Mouse (Mus musculus): Measurements from ENCODE around the gene 4930572O03Rik. TPM values are rescaled to one million over a fixed set of nuclear protein-coding genes. Genes with fewer than 3 reads are reported as not detected.
A peak's percentile ranks its signal among the peaks of the same experiment; 100 is the strongest.
"Not testable (repeated sequence)": the region's sequence is repeated elsewhere in the genome, so short reads cannot be mapped to it uniquely, and the experiment has no call there.

Gene 4930572O03Rik
- polyA plus RNA-seq, 1 experiment from 2014 or later: not detected

- not testable (repeated sequence) for H3K4me1 ChIP-seq (ENCODE audit: control insufficient read depth, insufficient read depth, low read length); H3K4me3 ChIP-seq (ENCODE audit: low read depth, low read length); H3K27me3 ChIP-seq (ENCODE audit: control insufficient read depth, insufficient read depth, low read length); H3K27ac ChIP-seq (replicated peaks; ENCODE audit: low read depth, low read length); ATAC-seq (replicated peaks; ENCODE audit: insufficient number of reproducible peaks, low FRiP score, low TSS enrichment, low read depth); H3K9me3 ChIP-seq (replicated peaks; ENCODE audit: control insufficient read depth, low read length); H3K4me2 ChIP-seq (ENCODE audit: low read depth, low read length); H3K36me3 ChIP-seq (replicated peaks; ENCODE audit: control insufficient read depth, insufficient read depth, low read depth, low read length); H3K9ac ChIP-seq (replicated peaks; ENCODE audit: low read length)
- WGBS: 28% methylated on average over 6 of the region's 6 CpGs
- DNase-seq (ENCODE audit: low spot score): peak; percentile 25
Measured at GRCm38 (mm10) chr5:15645707-15646106, 11.2 kb downstream of the 4930572O03Rik start.

DNA sequence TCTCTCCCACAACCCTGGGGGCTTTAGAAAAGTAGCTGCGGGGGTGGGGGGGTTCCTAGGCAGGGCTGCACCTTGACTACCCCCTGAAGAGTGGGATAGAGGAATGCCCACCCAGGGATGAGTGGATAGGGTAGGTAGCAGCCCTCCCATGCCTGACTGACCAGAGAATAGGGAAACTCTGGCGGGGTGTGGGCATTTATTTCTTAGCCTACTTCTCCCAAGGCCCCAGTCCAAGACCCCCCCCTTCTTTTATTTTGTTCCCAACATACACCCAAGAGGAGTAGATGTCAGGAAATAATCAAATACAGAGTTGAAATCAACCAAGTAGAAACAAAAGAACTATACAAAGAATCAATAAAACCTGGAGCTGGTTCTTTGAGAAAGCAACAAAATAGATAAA, 19.2 kb downstream of the 4930572O03Rik start:
- H3K4me1 ChIP-seq (ENCODE audit: control insufficient read depth, insufficient read depth, low read length); H3K27ac ChIP-seq (replicated peaks; ENCODE audit: low read depth, low read length); H3K4me3 ChIP-seq (ENCODE audit: low read depth, low read length); H3K36me3 ChIP-seq (replicated peaks; ENCODE audit: control insufficient read depth, insufficient read depth, low read depth, low read length); H3K4me2 ChIP-seq (ENCODE audit: low read depth, low read length); H3K27me3 ChIP-seq (ENCODE audit: control insufficient read depth, insufficient read depth, low read length); H3K9ac ChIP-seq (replicated peaks; ENCODE audit: low read length); DNase-seq (ENCODE audit: low spot score); H3K9me3 ChIP-seq (replicated peaks; ENCODE audit: control insufficient read depth, low read length): not testable (repeated sequence)
- 63% methylated on average over 2 of the region's 2 CpGs for WGBS
- ATAC-seq (replicated peaks; ENCODE audit: insufficient number of reproducible peaks, low FRiP score, low TSS enrichment, low read depth): peak; percentile 78; the same call in 1 of the 2 replicates

- not testable (repeated sequence) for H3K36me3 ChIP-seq (replicated peaks; ENCODE audit: control insufficient read depth, insufficient read depth, low read depth, low read length); H3K4me2 ChIP-seq (ENCODE audit: low read depth, low read length); H3K9me3 ChIP-seq (replicated peaks; ENCODE audit: control insufficient read depth, low read length); H3K27me3 ChIP-seq (ENCODE audit: control insufficient read depth, insufficient read depth, low read length); ATAC-seq (replicated peaks; ENCODE audit: insufficient number of reproducible peaks, low FRiP score, low TSS enrichment, low read depth); H3K27ac ChIP-seq (replicated peaks; ENCODE audit: low read depth, low read length); H3K4me1 ChIP-seq (ENCODE audit: control insufficient read depth, insufficient read depth, low read length); H3K4me3 ChIP-seq (ENCODE audit: low read depth, low read length); H3K9ac ChIP-seq (replicated peaks; ENCODE audit: low read length)
- WGBS: 35% methylated on average over 5 of the region's 5 CpGs
- DNase-seq (ENCODE audit: low spot score): peak; percentile 18
Measured at GRCm38 (mm10) chr5:15630068-15630467, 26.8 kb downstream of the 4930572O03Rik start.

DNA sequence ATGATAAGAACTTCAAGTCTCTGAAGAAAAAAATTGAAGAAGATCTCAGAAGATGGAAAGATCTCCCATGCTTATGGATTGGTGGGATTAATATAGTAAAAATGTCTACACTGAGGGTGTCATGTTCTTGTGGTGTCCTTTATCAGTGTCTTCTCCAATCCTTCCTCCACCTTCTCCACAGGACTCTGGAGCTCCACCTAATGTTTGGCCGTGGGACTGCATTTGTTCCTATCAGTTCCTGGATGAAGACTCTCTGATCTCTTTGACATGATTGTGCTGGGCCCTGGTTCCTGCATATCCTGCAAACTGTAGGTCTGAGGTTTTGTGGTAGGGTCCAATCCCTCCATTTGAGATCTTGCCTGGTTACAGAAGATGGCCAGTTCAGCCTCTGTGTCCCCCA, 28.7 kb downstream of the 4930572O03Rik start:
- H3K36me3 ChIP-seq (replicated peaks; ENCODE audit: control insufficient read depth, insufficient read depth, low read depth, low read length); H3K27me3 ChIP-seq (ENCODE audit: control insufficient read depth, insufficient read depth, low read length); H3K9me3 ChIP-seq (replicated peaks; ENCODE audit: control insufficient read depth, low read length); H3K4me3 ChIP-seq (ENCODE audit: low read depth, low read length); DNase-seq (ENCODE audit: low spot score); H3K4me2 ChIP-seq (ENCODE audit: low read depth, low read length); H3K27ac ChIP-seq (replicated peaks; ENCODE audit: low read depth, low read length); ATAC-seq (replicated peaks; ENCODE audit: insufficient number of reproducible peaks, low FRiP score, low TSS enrichment, low read depth); H3K9ac ChIP-seq (replicated peaks; ENCODE audit: low read length); H3K4me1 ChIP-seq (ENCODE audit: control insufficient read depth, insufficient read depth, low read length): not testable (repeated sequence)
- 25% methylated on average over 1 of the region's 1 CpGs for WGBS

GRCm38 (mm10) chr5:15618764-15619163, 38.1 kb downstream of the 4930572O03Rik start, which contains the start of gene Speer4d:
Speer4d (plus strand) TSS chr5:15619064.
- not testable (repeated sequence) for H3K4me3 ChIP-seq (ENCODE audit: low read depth, low read length); H3K36me3 ChIP-seq (replicated peaks; ENCODE audit: control insufficient read depth, insufficient read depth, low read depth, low read length); H3K9ac ChIP-seq (replicated peaks; ENCODE audit: low read length); DNase-seq (ENCODE audit: low spot score); H3K27me3 ChIP-seq (ENCODE audit: control insufficient read depth, insufficient read depth, low read length); ATAC-seq (replicated peaks; ENCODE audit: insufficient number of reproducible peaks, low FRiP score, low TSS enrichment, low read depth); H3K27ac ChIP-seq (replicated peaks; ENCODE audit: low read depth, low read length); H3K4me1 ChIP-seq (ENCODE audit: control insufficient read depth, insufficient read depth, low read length); H3K4me2 ChIP-seq (ENCODE audit: low read depth, low read length); H3K9me3 ChIP-seq (replicated peaks; ENCODE audit: control insufficient read depth, low read length)
- WGBS: 70% methylated on average over 1 of the region's 1 CpGs

GRCm38 (mm10) chr5:15616195-15616594, 40.7 kb downstream of the 4930572O03Rik start:
- H3K4me3 ChIP-seq (ENCODE audit: low read depth, low read length); H3K9me3 ChIP-seq (replicated peaks; ENCODE audit: control insufficient read depth, low read length); H3K9ac ChIP-seq (replicated peaks; ENCODE audit: low read length); H3K4me1 ChIP-seq (ENCODE audit: control insufficient read depth, insufficient read depth, low read length); DNase-seq (ENCODE audit: low spot score); H3K27me3 ChIP-seq (ENCODE audit: control insufficient read depth, insufficient read depth, low read length); H3K4me2 ChIP-seq (ENCODE audit: low read depth, low read length); H3K27ac ChIP-seq (replicated peaks; ENCODE audit: low read depth, low read length); H3K36me3 ChIP-seq (replicated peaks; ENCODE audit: control insufficient read depth, insufficient read depth, low read depth, low read length); ATAC-seq (replicated peaks; ENCODE audit: insufficient number of reproducible peaks, low FRiP score, low TSS enrichment, low read depth): not testable (repeated sequence)
- WGBS: 73% methylated on average over 3 of the region's 3 CpGs

GRCm38 (mm10) chr5:15610695-15611094, 46.2 kb downstream of the 4930572O03Rik start:
- not testable (repeated sequence) for H3K4me2 ChIP-seq (ENCODE audit: low read depth, low read length); H3K27me3 ChIP-seq (ENCODE audit: control insufficient read depth, insufficient read depth, low read length); H3K4me3 ChIP-seq (ENCODE audit: low read depth, low read length); H3K4me1 ChIP-seq (ENCODE audit: control insufficient read depth, insufficient read depth, low read length); H3K36me3 ChIP-seq (replicated peaks; ENCODE audit: control insufficient read depth, insufficient read depth, low read depth, low read length); H3K27ac ChIP-seq (replicated peaks; ENCODE audit: low read depth, low read length); H3K9ac ChIP-seq (replicated peaks; ENCODE audit: low read length); H3K9me3 ChIP-seq (replicated peaks; ENCODE audit: control insufficient read depth, low read length); ATAC-seq (replicated peaks; ENCODE audit: insufficient number of reproducible peaks, low FRiP score, low TSS enrichment, low read depth)
- 7% methylated on average over 1 of the region's 1 CpGs for WGBS
- DNase-seq (ENCODE audit: low spot score): peak; percentile 53

- H3K36me3 ChIP-seq (replicated peaks; ENCODE audit: control insufficient read depth, insufficient read depth, low read depth, low read length); H3K4me3 ChIP-seq (ENCODE audit: low read depth, low read length); DNase-seq (ENCODE audit: low spot score); H3K9ac ChIP-seq (replicated peaks; ENCODE audit: low read length); H3K4me2 ChIP-seq (ENCODE audit: low read depth, low read length); H3K4me1 ChIP-seq (ENCODE audit: control insufficient read depth, insufficient read depth, low read length); H3K27ac ChIP-seq (replicated peaks; ENCODE audit: low read depth, low read length); H3K27me3 ChIP-seq (ENCODE audit: control insufficient read depth, insufficient read depth, low read length); H3K9me3 ChIP-seq (replicated peaks; ENCODE audit: control insufficient read depth, low read length): not testable (repeated sequence)
- ATAC-seq (replicated peaks; ENCODE audit: insufficient number of reproducible peaks, low FRiP score, low TSS enrichment, low read depth): 0 out of 2 replicates have a peak, but pooled peaks have one; percentile 67
- WGBS: 71% methylated on average over 5 of the region's 6 CpGs
Measured at GRCm38 (mm10) chr5:15606677-15607076, 50.2 kb downstream of the 4930572O03Rik start.

All from embryonic facial prominence, embryonic 11.5 days (tissue).